Mouse (Mus musculus): ENCODE results near the gene Pak1ip1. TPM values are rescaled to one million over a fixed set of nuclear protein-coding genes. Genes with fewer than 3 reads are reported as not detected.
A peak's percentile ranks its signal among the peaks of the same experiment; 100 is the strongest.
"Not testable (repeated sequence)": the region's sequence is repeated elsewhere in the genome, so short reads cannot be mapped to it uniquely, and the experiment has no call there.

Gene Pak1ip1
- polyA plus RNA-seq, 1 experiment from 2014 or later = 69.0 TPM

DNA sequence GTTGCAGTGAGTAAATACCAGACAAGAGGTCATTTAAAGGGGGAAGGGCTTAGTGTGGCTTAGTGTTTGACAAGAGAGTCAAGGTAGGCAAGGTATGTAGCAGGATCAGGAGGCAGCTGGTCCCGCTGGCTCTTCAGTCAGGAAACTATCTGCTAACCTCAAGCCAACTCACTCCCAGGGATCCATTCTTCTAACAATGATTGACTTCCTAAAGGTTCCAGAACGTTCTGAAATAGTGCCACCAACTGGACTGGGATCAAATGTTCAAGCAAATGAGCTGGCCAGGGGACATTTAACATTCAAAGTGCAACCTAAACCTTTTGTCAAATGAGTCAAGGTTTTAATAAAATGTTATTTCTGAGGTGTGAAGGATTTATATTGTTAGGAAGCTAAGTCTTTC lies 21.5 kb upstream of the Pak1ip1 start:
- no peaks in the 10 kb centered on the region for H3K27me3 ChIP-seq (replicated peaks)
- H3K27ac ChIP-seq = no peak overlapping the region
- H3K36me3 ChIP-seq = no peaks in the 10 kb centered on the region
- ATAC-seq (ENCODE audit: insufficient read depth, low FRiP score, low read depth) = no peak
- WGBS = 49% methylated on average over 2 of the region's 2 CpGs
- no peak overlapping the region for H3K4me2 ChIP-seq
- H3K4me1 ChIP-seq = no peaks in the 10 kb centered on the region
- H3K9ac ChIP-seq = no peak overlapping the region
- H3K4me3 ChIP-seq (replicated peaks) = no peak overlapping the region
- no peaks in the 10 kb centered on the region for H3K9me3 ChIP-seq

DNA sequence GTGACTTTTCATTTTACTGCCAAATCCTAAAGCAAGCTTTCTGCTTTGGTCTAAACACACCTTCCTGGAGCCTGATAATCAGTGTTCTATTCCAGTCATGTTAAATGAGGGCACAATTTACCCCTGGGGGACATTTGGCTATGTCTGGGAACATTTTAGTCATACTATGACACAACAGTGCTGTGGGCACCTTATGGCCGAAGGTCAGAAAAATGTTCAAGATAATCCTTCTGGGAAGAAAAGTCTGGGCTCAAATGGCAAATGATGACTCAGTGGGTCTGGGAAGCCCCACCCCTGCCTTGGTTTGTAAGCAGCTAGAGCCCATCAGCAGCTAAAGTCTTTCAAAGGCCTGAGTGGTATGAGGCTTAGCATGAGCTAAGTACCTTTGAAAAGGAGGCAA lies 18.1 kb upstream of the Pak1ip1 start:
- H3K36me3 ChIP-seq = no peaks in the 10 kb centered on the region
- H3K27me3 ChIP-seq (replicated peaks) = no peaks in the 10 kb centered on the region
- 81% methylated on average over 1 of the region's 1 CpGs for WGBS
- no peak overlapping the region for H3K9ac ChIP-seq
- H3K4me3 ChIP-seq (replicated peaks) = no peak overlapping the region
- no peak overlapping the region for H3K27ac ChIP-seq
- no peaks in the 10 kb centered on the region for H3K4me1 ChIP-seq
- no peak for ATAC-seq (ENCODE audit: insufficient read depth, low FRiP score, low read depth)
- no peak overlapping the region for H3K4me2 ChIP-seq
- no peaks in the 10 kb centered on the region for H3K9me3 ChIP-seq

DNA sequence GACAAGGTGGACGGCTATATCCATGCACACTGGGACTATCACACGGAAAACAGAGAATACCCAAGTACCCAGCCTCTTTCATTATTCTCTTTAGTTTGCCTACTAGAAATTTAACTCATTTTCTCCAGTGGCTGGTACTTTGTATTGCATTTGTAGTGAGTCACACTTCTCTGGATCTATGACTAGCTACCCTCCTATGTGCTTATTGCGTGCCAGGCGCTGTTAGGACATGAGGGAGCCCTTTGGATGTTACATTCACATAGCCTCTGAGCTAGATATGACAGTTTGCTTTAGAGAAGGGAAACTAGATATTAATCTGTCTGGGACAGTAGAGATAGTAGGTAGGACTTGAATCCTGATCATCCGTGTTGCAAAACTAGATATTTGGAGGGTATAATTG lies 14.7 kb upstream of the Pak1ip1 start:
- H3K27me3 ChIP-seq (replicated peaks) = no peaks in the 10 kb centered on the region
- no peak overlapping the region for H3K27ac ChIP-seq
- no peak overlapping the region for H3K4me3 ChIP-seq (replicated peaks)
- no peaks in the 10 kb centered on the region for H3K36me3 ChIP-seq
- no peak overlapping the region for H3K9ac ChIP-seq
- no peak overlapping the region for H3K4me2 ChIP-seq
- no peaks in the 10 kb centered on the region for H3K4me1 ChIP-seq
- no peak for ATAC-seq (ENCODE audit: insufficient read depth, low FRiP score, low read depth)
- WGBS = 90% methylated on average over 5 of the region's 5 CpGs
- no peaks in the 10 kb centered on the region for H3K9me3 ChIP-seq

DNA sequence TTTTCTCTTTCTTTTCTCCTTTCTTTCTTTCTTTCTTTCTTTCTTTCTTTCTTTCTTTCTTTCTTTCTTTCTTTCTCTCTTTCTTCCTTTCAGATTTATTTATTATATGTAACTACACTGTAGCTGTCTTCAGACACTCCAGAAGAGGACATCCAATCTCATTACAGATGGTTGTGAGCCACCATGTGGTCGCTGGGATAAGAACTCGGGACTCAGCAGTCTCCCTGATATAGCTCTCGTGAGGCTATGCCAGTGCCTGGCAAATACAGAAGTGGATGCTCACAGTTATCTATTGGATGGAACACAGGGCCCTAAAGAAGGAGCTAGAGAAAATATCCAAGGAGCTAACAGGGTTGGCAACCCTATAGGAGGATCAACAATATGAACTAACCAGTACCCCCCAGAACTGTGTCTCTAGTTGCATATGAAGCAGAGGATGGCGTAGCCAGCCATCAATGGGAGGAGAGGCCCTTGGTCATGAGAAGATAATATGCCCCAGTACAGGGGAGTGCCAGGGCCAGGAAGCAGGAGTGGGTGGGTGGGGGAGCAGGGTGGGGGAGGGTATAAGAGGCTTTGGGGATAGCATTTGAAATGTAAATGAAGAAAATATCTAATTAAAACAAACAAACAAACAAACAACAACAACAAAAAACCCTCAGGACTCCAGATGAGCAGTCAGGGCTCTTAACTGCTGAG lies 13.1 kb upstream of the Pak1ip1 start:
- not testable (repeated sequence) for ATAC-seq (ENCODE audit: insufficient read depth, low FRiP score, low read depth); H3K27ac ChIP-seq; H3K4me2 ChIP-seq; H3K4me3 ChIP-seq (replicated peaks); H3K4me1 ChIP-seq; H3K36me3 ChIP-seq; H3K9me3 ChIP-seq; H3K9ac ChIP-seq; H3K27me3 ChIP-seq (replicated peaks)
- WGBS = 65% methylated on average over 4 of the region's 4 CpGs

DNA sequence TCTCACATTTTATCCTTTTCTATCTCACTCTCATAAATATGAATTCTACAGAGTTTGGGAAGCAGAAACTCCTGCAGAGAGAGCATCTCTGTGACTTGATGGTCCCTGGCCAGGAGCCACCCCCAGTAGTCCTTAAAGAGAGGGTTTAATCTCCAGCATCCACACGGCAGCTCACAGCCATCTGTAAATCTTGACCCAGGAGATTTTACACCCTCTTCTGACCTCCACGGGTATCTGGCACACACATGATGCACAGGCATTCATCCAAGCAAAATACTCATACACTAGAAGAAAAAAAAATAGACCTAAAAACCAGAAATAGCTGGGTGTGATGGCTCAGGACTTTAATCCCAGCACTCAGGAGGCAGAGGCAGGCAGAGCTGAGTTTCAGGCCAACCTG lies 12.4 kb upstream of the Pak1ip1 start:
- no peak overlapping the region for H3K4me3 ChIP-seq (replicated peaks)
- no peaks in the 10 kb centered on the region for H3K27me3 ChIP-seq (replicated peaks)
- no peaks in the 10 kb centered on the region for H3K4me1 ChIP-seq
- WGBS = 67% methylated on average over 2 of the region's 2 CpGs
- H3K36me3 ChIP-seq = no peaks in the 10 kb centered on the region
- H3K4me2 ChIP-seq = no peak overlapping the region
- H3K9me3 ChIP-seq = no peaks in the 10 kb centered on the region
- no peak for ATAC-seq (ENCODE audit: insufficient read depth, low FRiP score, low read depth)
- H3K27ac ChIP-seq = no peak overlapping the region
- no peak overlapping the region for H3K9ac ChIP-seq

DNA sequence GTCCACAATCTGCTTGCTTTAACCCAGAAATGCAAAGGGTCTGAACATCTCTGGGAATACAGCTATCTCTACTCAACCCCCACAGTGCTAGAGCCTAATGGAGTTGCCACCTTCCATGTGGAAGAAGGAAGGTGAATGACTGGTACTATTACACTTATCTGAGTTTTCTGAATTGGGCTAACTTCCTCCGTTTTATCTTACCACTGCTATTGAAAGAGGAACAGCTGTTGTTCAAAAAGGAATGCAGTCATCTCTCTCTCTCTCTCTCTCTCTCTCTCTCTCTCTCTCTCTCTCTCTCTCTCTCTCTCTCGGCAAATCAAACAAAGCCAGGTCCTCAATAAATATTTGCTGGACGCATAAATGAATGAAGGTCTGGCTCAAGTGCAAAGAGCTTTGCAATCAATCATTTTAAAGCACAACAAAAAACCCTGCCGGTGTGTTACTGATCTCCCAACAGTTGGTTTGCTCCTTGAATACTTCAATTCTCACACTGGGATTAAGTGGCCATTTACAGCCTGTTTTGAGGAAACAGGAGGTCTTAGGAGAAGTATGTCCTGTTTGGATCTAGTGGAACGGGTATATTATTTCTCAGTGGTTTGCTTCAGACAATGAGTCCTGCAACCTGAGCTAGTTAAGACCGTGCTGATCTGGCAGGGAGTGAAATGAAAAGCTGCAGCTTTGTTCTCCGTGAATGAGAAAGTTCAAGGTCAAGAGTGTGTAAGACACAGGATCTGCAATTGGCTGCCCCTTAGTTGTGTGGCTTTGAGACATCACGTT lies 6.1 kb upstream of the Pak1ip1 start:
- peak overlapping the region; percentile 72 for H3K27ac ChIP-seq
- 0 out of 2 replicates have a peak overlapping the region, but pooled peaks have one; percentile 6 for H3K9ac ChIP-seq
- no peaks in the 10 kb centered on the region for H3K9me3 ChIP-seq
- H3K4me2 ChIP-seq = peak overlapping the region; percentile 39
- whole genome bisulfite sequencing = 5% methylated on average over 8 of the region's 8 CpGs
- ATAC-seq (ENCODE audit: insufficient read depth, low FRiP score, low read depth) = no peak; the same call in 1 of the 2 replicates
- peaks cover 7% of the 10 kb centered on the region for H3K4me1 ChIP-seq
- H3K4me3 ChIP-seq (replicated peaks) = 0 out of 2 replicates have a peak overlapping the region, but pooled peaks have one; percentile 3
- H3K27me3 ChIP-seq (replicated peaks) = no peaks in the 10 kb centered on the region
- H3K36me3 ChIP-seq = no peaks in the 10 kb centered on the region

DNA sequence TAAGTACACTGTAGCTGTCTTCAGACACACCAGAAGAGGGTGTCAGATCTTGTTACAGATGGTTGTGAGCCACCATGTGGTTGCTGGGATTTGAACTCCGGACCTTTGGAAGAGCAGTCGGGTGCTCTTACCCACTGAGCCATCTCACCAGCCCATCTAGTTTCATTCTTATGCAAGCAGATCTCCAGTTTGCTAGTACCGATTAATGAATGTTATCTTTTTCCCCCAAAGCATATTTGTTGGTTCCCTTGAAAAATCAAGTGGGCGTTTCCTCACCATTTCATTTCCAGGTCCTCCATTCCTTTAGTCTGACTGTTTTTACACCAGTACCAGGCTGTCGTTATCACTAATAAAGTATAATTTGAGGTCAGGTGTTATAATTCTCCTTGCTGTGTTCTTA lies 2.3 kb upstream of the Pak1ip1 start:
- ATAC-seq (ENCODE audit: insufficient read depth, low FRiP score, low read depth); H3K9me3 ChIP-seq; H3K36me3 ChIP-seq; H3K27ac ChIP-seq; H3K4me2 ChIP-seq; H3K4me3 ChIP-seq (replicated peaks); H3K27me3 ChIP-seq (replicated peaks); H3K9ac ChIP-seq: not testable (repeated sequence)
- WGBS = 83% methylated on average over 5 of the region's 5 CpGs
- H3K4me1 ChIP-seq = peaks cover 18% of the 10 kb centered on the region

DNA sequence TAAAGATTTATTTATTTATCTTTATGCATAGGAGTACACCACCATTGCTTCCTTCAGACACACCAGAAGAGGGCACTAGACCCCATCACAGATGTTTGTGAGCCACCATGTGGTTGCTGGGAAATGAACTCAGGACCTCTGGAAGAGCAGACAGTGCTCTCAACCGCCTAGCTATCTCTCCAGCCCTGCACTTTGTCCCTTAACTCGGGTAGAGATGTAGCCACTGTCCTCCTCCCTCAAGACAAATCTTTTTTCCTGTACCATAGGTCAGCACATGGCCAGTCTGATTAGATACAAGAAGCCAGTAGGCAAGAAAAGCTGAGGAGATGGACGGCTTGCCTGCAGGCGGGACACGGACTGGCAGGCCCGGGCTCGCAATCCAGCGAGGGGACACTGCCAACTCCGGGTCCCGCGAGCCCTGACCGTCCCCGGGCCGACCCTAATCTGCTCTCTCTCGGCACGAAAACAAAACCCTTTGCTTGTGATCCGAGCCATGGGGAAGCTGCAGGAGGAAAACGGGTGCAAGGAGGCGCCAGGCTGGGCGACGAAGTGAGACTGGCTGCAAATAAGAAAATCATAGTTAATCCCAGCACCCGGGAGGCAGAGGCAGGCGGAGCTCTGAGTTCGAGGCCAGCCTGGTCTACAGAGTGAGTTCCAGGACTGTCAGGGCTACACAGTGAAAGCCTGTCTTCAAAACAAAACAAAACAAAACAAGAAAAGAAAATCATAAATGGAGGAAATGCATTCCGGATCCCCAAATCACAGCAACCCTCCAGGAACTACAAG lies 490 bp upstream of the Pak1ip1 start:
- 0% methylated on average over 25 of the region's 25 CpGs for WGBS

DNA sequence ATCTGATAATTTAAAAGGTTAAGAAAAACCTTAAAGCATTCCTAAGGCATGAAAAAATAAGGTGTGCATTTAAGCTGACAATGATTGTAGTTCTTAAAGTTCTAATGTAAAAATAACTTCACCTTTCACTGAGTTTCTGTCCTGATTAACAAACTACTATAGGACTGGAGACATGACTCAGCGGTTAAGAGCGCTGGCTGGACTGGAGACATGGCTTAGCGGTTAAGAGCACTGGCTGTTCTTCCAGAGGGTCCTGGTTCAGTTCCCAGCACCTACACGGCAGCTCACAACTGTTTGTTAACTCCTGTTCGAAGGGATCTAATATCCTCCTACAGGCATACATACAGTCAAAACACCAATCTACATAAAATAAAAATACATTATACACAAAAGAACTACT lies 1.2 kb downstream of the Pak1ip1 start:
- H3K27me3 ChIP-seq (replicated peaks) = no peaks in the 10 kb centered on the region
- 80% methylated on average over 5 of the region's 5 CpGs for WGBS
- peaks cover 15% of the 10 kb centered on the region for H3K4me1 ChIP-seq
- no peaks in the 10 kb centered on the region for H3K9me3 ChIP-seq
- no peak overlapping the region for H3K27ac ChIP-seq
- H3K4me3 ChIP-seq (replicated peaks) = peak overlapping the region; percentile 27; the same call in 1 of the 2 replicates
- H3K9ac ChIP-seq = no peak overlapping the region
- H3K36me3 ChIP-seq = peaks cover 13% of the 10 kb centered on the region
- ATAC-seq (ENCODE audit: insufficient read depth, low FRiP score, low read depth) = no peak
- H3K4me2 ChIP-seq = peak overlapping the region; percentile 86

More for the DNA sequence above, 490 bp upstream of the Pak1ip1 start:
- Histone ChIP-seq H3K36me3 (0 out of 2 replicates have a peak, but pooled peaks cover 3% of the 10 kb centered on the region), H3K4me3 (replicated peaks) (peak overlapping the region; percentile 99), H3K27me3 (replicated peaks) (no peaks in the 10 kb centered on the region), H3K9me3 (no peaks in the 10 kb centered on the region), H3K4me2 (peak overlapping the region; percentile 86), H3K9ac (peak overlapping the region; percentile 86), H3K27ac (peak overlapping the region; percentile 99), H3K4me1 (peaks cover 15% of the 10 kb centered on the region)
- ATAC-seq (ENCODE audit: insufficient read depth, low FRiP score, low read depth) = peak; percentile 16; the same call in 1 of the 2 replicates

DNA sequence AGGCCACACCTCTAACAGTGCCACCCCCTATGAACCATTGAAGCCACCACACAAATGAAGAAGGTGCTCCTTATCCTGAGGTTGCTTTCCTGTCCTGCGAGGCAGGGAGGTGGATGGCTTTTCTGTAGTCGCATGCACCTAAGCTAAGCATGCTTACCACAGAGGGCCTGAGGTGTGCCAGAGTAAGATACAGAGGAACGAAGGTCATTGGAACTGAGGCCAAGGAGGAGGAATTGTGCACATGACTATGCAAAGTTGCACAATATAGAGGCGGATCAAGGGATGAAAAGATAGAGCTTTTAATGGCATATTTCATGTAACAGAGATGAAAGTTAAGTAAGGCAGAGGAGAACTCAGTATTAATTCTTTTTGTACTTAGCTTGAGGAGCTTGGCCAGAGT lies 5.4 kb downstream of the Pak1ip1 start:
- peaks cover 34% of the 10 kb centered on the region for H3K36me3 ChIP-seq
- H3K27ac ChIP-seq = no peak overlapping the region
- peaks cover 7% of the 10 kb centered on the region; the same call in 1 of the 2 replicates for H3K4me1 ChIP-seq
- no peak overlapping the region for H3K9ac ChIP-seq
- H3K4me3 ChIP-seq (replicated peaks) = no peak overlapping the region
- no peaks in the 10 kb centered on the region for H3K9me3 ChIP-seq
- no peaks in the 10 kb centered on the region for H3K27me3 ChIP-seq (replicated peaks)
- ATAC-seq (ENCODE audit: insufficient read depth, low FRiP score, low read depth) = no peak
- H3K4me2 ChIP-seq = no peak overlapping the region
- 93% methylated on average over 4 of the region's 4 CpGs for WGBS

DNA sequence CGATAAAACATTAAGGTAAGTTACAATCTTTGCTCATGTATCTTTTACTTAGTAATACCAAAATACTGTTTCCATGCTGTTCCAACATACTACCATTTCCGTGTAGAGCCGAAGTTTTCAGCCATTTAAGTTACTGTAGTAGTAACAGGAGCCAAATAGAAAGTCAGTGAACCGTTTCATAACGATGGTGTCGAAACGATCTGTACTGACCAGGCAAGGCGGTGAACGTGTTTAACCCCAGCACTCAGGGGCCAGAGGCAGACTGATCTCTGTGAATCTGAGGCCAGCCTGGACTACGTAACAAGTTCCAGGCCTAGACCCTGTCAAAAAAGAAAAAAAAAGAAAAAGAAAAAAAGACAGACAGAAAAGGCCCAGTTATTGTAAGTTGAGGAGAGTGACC lies 7.4 kb downstream of the Pak1ip1 start:
- Histone ChIP-seq H3K27ac (no peak overlapping the region), H3K36me3 (peaks cover 43% of the 10 kb centered on the region), H3K9ac (no peak overlapping the region), H3K4me1 (no peaks in the 10 kb centered on the region), H3K27me3 (replicated peaks) (no peaks in the 10 kb centered on the region), H3K4me2 (no peak overlapping the region), H3K9me3 (no peaks in the 10 kb centered on the region), H3K4me3 (replicated peaks) (no peak overlapping the region)
- whole genome bisulfite sequencing = 94% methylated on average over 10 of the region's 10 CpGs
- no peak for ATAC-seq (ENCODE audit: insufficient read depth, low FRiP score, low read depth)

DNA sequence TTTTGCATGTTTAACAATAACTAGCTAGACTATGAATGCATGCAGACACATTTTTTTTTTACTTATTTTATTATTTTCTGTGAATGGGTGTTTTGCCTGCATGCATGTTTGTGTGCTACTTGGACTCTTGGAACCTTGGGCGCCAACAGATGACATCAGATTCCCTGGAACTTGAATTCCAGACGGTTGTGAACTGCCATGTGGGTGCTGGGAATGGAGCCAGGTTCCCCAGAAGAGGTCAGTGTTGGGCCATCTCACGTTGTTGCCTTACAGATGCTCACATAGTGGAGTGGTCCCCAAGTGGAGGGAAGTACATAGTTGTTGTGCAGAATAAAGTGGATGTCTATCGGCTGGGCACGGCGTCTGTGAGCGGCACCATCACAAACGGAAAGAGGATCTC lies 8.1 kb downstream of the Pak1ip1 start:
- Histone ChIP-seq H3K27ac (no peak overlapping the region), H3K4me1 (no peaks in the 10 kb centered on the region), H3K36me3 (peaks cover 44% of the 10 kb centered on the region), H3K27me3 (replicated peaks) (no peaks in the 10 kb centered on the region), H3K9ac (no peak overlapping the region), H3K4me2 (no peak overlapping the region), H3K9me3 (no peaks in the 10 kb centered on the region), H3K4me3 (replicated peaks) (no peak overlapping the region)
- ATAC-seq (ENCODE audit: insufficient read depth, low FRiP score, low read depth) = no peak
- 79% methylated on average over 8 of the region's 8 CpGs for WGBS
